In genomic region chr14:66534671-66535070, GRCm38 (mm10) we compare ENCODE assay signal across 21 mouse cellular contexts.
A peak's percentile ranks its signal among the peaks of the same experiment; 100 is the strongest.
DNase-seq lines count a peak whose midpoint lies in the region; ATAC-seq lines count a peak whose summit lies in the region.
"Had no signal": no experiment of that assay in that cellular context is flagged by ENCODE, and none has a peak within 500 bp of the region (broad histone marks: within the 10 kb centered on the region; RNA-seq: fewer than 3 reads in every experiment).

No protein-coding gene starts in this region.

- ATAC-seq in frontal cortex, adult (ENCODE audit: low TSS enrichment), result peak; percentile 83
- ATAC-seq: activated CD4-positive, CD25-positive, alpha-beta regulatory T cell, adult 4 months; forebrain, embryonic 14.5 days; hindbrain, embryonic 16.5 days; inflammation-experienced regulatory T-cells, adult 6 months had no signal

- no peak for DNase-seq in frontal cortex, postnatal 25 days (ENCODE audit: low spot score in 2 of 2)
- DNase-seq in ES-CJ7 (ENCODE audit: low read depth, low spot score) (peak; percentile 4), NIH3T3 (ENCODE audit: low read depth) (peak; percentile 41)
- DNase-seq in brain, embryonic 18.5 days (ENCODE audit: low read depth, low spot score), result peak; percentile 39
- no peak for DNase-seq in adrenal gland, postnatal 36 days
- DNase-seq in right cerebral cortex, postnatal 14 days, result no peak
- DNase-seq: adrenal gland, postnatal 25 days; cerebellum, adult 18-20 months; cerebellum, adult 9-11 months; embryo, embryonic 11 days; gastrocnemius, adult 2 months; gastrocnemius, postnatal 25 days; heart, postnatal 10 days; heart, postnatal 4 days; kidney, adult 11 months; kidney, adult 9 months had no signal

Comparison
In these comparisons a context has a peak if more than half of its experiments do, and no peak if none do; other contexts are left out.
1. DNase-seq: peak in ES-CJ7 (single experiment), NIH3T3 (single experiment) and brain, embryonic 18.5 days (single experiment); none in frontal cortex, postnatal 25 days (0 of 2), adrenal gland, postnatal 36 days (0 of 2) and right cerebral cortex, postnatal 14 days (single experiment).